Comparison of ENCODE assay signal across 8 mouse cellular contexts in the genomic region with DNA sequence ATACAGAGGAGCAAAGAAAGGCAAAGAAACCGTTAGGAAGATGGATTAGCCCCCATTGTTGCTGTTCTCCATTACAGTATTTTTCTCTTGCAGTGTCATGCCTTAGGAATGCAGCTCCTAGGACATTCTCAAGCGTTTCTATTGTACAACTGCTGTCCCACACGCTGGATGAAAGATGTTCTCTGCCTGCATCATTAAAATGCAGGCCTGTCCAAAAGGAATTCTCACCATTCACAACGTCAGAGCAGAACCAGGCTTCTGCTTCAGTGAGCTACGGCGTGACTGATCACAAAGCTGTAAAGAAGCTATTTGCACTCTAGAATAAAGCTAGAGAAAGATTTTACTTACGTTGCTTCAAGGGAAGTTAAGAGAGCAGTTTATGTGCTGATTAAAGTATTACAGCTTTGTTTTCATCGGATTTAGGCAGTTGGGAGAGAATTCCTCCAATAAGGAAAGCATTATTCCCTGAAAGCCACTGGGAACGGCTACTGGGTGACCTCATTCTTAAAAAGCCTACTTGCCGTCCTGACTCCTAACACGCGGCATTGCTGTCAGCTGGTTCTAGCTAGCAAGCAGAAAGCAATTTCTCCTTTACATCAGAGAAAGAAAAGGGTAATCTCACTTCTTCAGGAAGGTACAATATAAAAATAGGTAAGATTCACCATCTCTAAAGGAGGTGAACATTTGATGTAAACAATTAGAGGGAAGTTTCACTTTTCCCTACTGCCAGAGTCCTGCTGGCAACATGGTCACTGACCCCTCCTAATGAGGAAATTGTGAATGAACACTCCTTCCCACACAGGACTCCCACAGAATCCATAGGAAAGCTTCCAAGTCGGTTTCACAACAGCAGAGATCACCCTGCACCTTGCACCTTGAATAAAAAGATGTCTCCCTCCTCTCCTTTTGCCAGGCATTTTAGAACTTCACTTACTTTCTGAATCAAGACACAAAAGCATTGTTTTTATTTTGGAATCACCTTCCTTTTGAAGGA. TPM values are rescaled to one million over a fixed set of nuclear protein-coding genes. Genes with fewer than 3 reads are reported as not detected.
DNase-seq lines count a peak whose midpoint lies in the region; ATAC-seq and TF ChIP-seq lines count a peak whose summit lies in the region.

No protein-coding gene starts in this region.

- peak overlapping the region; percentile 87 for H3K27ac ChIP-seq in forebrain, embryonic 12.5 days
- peak overlapping the region; percentile 47; the same call in 1 of the 2 replicates for H3K27ac ChIP-seq in limb, embryonic 15.5 days

- no peak for DNase-seq in frontal cortex, postnatal 10 days (ENCODE audit: low spot score in 2 of 2)
- no peak for DNase-seq in layer of hippocampus, adult 18-20 months (ENCODE audit: low spot score in 2 of 2)
- no peak for DNase-seq in urinary bladder, postnatal 25 days (ENCODE audit: low spot score)

- peak overlapping the region; percentile 17; the same call in 1 of the 2 replicates for H3K9ac ChIP-seq in forebrain, embryonic 12.5 days
- H3K9ac ChIP-seq in limb, embryonic 15.5 days: no peak overlapping the region

- H3K9me3 ChIP-seq in forebrain, embryonic 12.5 days: no peaks in the 10 kb centered on the region
- H3K9me3 ChIP-seq in limb, embryonic 15.5 days: no peaks in the 10 kb centered on the region

- H3K27me3 ChIP-seq in C2C12 (ENCODE audit: control insufficient read depth, insufficient read depth, insufficient read length): no peaks in the 10 kb centered on the region
- no peaks in the 10 kb centered on the region for H3K27me3 ChIP-seq in forebrain, embryonic 12.5 days
- no peaks in the 10 kb centered on the region for H3K27me3 ChIP-seq in limb, embryonic 15.5 days

- peaks cover 29% of the 10 kb centered on the region for H3K4me1 ChIP-seq in forebrain, embryonic 12.5 days
- H3K4me1 ChIP-seq in limb, embryonic 15.5 days: no peaks in the 10 kb centered on the region

- peaks cover 48% of the 10 kb centered on the region for H3K36me3 ChIP-seq in C2C12 (ENCODE audit: control insufficient read depth, insufficient read depth)
- peaks cover 59% of the 10 kb centered on the region for H3K36me3 ChIP-seq in forebrain, embryonic 12.5 days (replicated peaks)
- H3K36me3 ChIP-seq in limb, embryonic 15.5 days: peaks cover 59% of the 10 kb centered on the region

- H3K79me2 ChIP-seq in C2C12 (ENCODE audit: control insufficient read depth, insufficient read depth): no peaks in the 10 kb centered on the region

- 11% methylated on average over 13 of the region's 13 CpGs for WGBS in forebrain, embryonic 12.5 days
- WGBS in limb, embryonic 15.5 days: 36% methylated on average over 13 of the region's 13 CpGs

- peak overlapping the region; percentile 23 for H3ac ChIP-seq in C2C12 (ENCODE audit: control insufficient read depth, insufficient read length, low read depth)

- H3K79me3 ChIP-seq in C2C12 (ENCODE audit: low read depth): no peaks in the 10 kb centered on the region

- no peak for TF ChIP-seq CTCF in C2C12 (IDR thresholded peaks at IDR 0.05; ENCODE audit: control insufficient read depth, insufficient read depth, insufficient read length)

- no peak overlapping the region for H3K4me3 ChIP-seq in C2C12 (ENCODE audit: insufficient read depth, poor library complexity, severe bottlenecking)
- H3K4me3 ChIP-seq in forebrain, embryonic 12.5 days (replicated peaks): no peak overlapping the region
- H3K4me3 ChIP-seq in limb, embryonic 15.5 days: no peak overlapping the region

- H3K4me2 ChIP-seq in forebrain, embryonic 12.5 days: peak overlapping the region; percentile 16; the same call in 1 of the 2 replicates
- no peak overlapping the region for H3K4me2 ChIP-seq in limb, embryonic 15.5 days

- peak; percentile 66; the same call in 1 of the 2 replicates for ATAC-seq in frontal cortex, adult (ENCODE audit: low TSS enrichment)
- peak; percentile 83 for ATAC-seq in forebrain, embryonic 12.5 days (ENCODE audit: low FRiP score)
- ATAC-seq in limb, embryonic 15.5 days (ENCODE audit: insufficient number of reproducible peaks, low FRiP score, low TSS enrichment, low read depth): no peak
- no peak for ATAC-seq in inflammation-experienced regulatory T-cells, adult 6 months

TF ChIP-seq in C2C12, 6 proteins besides CTCF, POLR2A, EP300 and RAD21:
- no peak for TF ChIP-seq MAX (IDR thresholded peaks at IDR 0.05)
- no peak for TF ChIP-seq MYOD1 (IDR thresholded peaks at IDR 0.05; ENCODE audit: control insufficient read depth, insufficient read length, low read depth)
- TF ChIP-seq FOSL1 (IDR thresholded peaks at IDR 0.05; ENCODE audit: insufficient read depth, low read length, poor library complexity, severe bottlenecking): no peak
- TF ChIP-seq CEBPB (IDR thresholded peaks at IDR 0.05; ENCODE audit: low read depth): no peak
- TF ChIP-seq MYOG (IDR thresholded peaks at IDR 0.05; ENCODE audit: control insufficient read depth, extremely low read depth, insufficient read length): no peak
- no peak for TF ChIP-seq USF1 (IDR thresholded peaks at IDR 0.05; ENCODE audit: low read depth)
TF ChIP-seq in C2C12: peak in this region for 0.

RNA-seq across cellular contexts. Expression of gene Kif1b, which starts 51.9 kb away (rescaled TPM):
- 10.1 TPM for polyA plus RNA-seq in C2C12 (2012; fragmentation: generic; extraction: Trizol)
- 123 and 124 TPM in 2 replicates for polyA plus RNA-seq in forebrain, embryonic 12.5 days (2016; fragmentation: Nextera tagmentation; extraction: Ambion mirVana)
- 41.6 and 47.3 TPM in 2 replicates for polyA plus RNA-seq in limb, embryonic 15.5 days (2015; fragmentation: Nextera tagmentation; extraction: Ambion mirVana)
- polyA plus RNA-seq in inflammation-experienced regulatory T-cells, adult 6 months (2017; shearing (Covaris generic)): 10 to 100 TPM in 2 of 3 experiments, 1 to 10 TPM in 1; 7.9 to 19.7 (median 16.6) TPM
- total RNA-seq in layer of hippocampus, adult 18-20 months (2021): 100 to 1,000 TPM; 383 to 410 TPM

Comparison
In these comparisons a context has a peak if more than half of its experiments do, and no peak if none do; other contexts are left out.
1. ATAC-seq: peak in frontal cortex, adult (single experiment) and forebrain, embryonic 12.5 days (single experiment); none in limb, embryonic 15.5 days (single experiment) and inflammation-experienced regulatory T-cells, adult 6 months (single experiment).